Mouse (Mus musculus): Measurements from ENCODE around the gene Ywhag. TPM values are rescaled to one million over a fixed set of nuclear protein-coding genes. Genes with fewer than 3 reads are reported as not detected.

The Ywhag gene
- 100 to 1,000 TPM; 100 to 105 TPM for total RNA-seq (2023)

GRCm38 (mm10) chr5:135934481-135935175 lies at the start of gene Ywhag:
Gene Ywhag, minus strand, starts transcription at chr5:135934616.

GRCm38 (mm10) chr5:135979904-135980303 lies 45.5 kb upstream of the Ywhag start, which contains the start of gene Zp3:
Gene Zp3, plus strand, starts transcription at chr5:135980099.

GRCm38 (mm10) chr5:135974365-135974764 lies 39.9 kb upstream of the Ywhag start, which contains the start of gene Ssc4d:
Gene Ssc4d, minus strand, starts transcription at chr5:135974531.

GRCm38 (mm10) chr5:135887675-135888102 lies 46.7 kb downstream of the Ywhag start, which contains the start of gene Hspb1:
Gene Hspb1, plus strand, starts transcription at chr5:135887919.

Other genes with a start within 250 kb of the Ywhag start
- 10 to 100 TPM; 13.6 to 21.1 TPM for gene Tmem120a, start 190.2 kb downstream of the Ywhag start, total RNA-seq (2023)
- gene Styxl1, start 156.2 kb downstream of the Ywhag start, total RNA-seq (2023) = not detected
- gene Mdh2, start 156.1 kb downstream of the Ywhag start, total RNA-seq (2023) = 100 to 1,000 TPM; 153 to 177 TPM
- not detected for gene Srrm3, start 127.7 kb downstream of the Ywhag start, total RNA-seq (2023)
- gene Hspb1, start 46.7 kb downstream of the Ywhag start, total RNA-seq (2023) = 1 to 10 TPM in 1 of 2 experiments, not detected in 1; 1.7 TPM
- 1 to 10 TPM in 1 of 2 experiments, under 1 TPM in 1; 0.80 to 2.8 TPM for gene Ssc4d, start 39.9 kb upstream of the Ywhag start, total RNA-seq (2023)
- gene Zp3, start 45.5 kb upstream of the Ywhag start, total RNA-seq (2023) = not detected
- 10 to 100 TPM; 35.6 to 36.0 TPM for gene Dtx2, start 60.2 kb upstream of the Ywhag start, total RNA-seq (2023)
- under 1 TPM; 0.50 to 0.64 TPM for gene Upk3b, start 103.9 kb upstream of the Ywhag start, total RNA-seq (2023)
- not detected for gene Upk3bl, start 119.9 kb upstream of the Ywhag start, total RNA-seq (2023)
- gene Rasa4, start 149.3 kb upstream of the Ywhag start, total RNA-seq (2023) = 10 to 100 TPM; 12.1 to 21.2 TPM
- gene Polr2j, start 182.0 kb upstream of the Ywhag start, total RNA-seq (2023) = 10 to 100 TPM; 79.3 to 86.2 TPM
- 10 to 100 TPM; 31.9 to 33.3 TPM for gene Lrwd1, start 201.5 kb upstream of the Ywhag start, total RNA-seq (2023)
- 10 to 100 TPM; 16.6 to 20.9 TPM for gene Alkbh4, start 201.5 kb upstream of the Ywhag start, total RNA-seq (2023)
- 10 to 100 TPM; 68.9 to 71.4 TPM for gene Orai2, start 236.1 kb upstream of the Ywhag start, total RNA-seq (2023)

All from B cell, adult 67 days (primary cell).